8 mouse cellular contexts compared by ENCODE assay signal in the genomic region with DNA sequence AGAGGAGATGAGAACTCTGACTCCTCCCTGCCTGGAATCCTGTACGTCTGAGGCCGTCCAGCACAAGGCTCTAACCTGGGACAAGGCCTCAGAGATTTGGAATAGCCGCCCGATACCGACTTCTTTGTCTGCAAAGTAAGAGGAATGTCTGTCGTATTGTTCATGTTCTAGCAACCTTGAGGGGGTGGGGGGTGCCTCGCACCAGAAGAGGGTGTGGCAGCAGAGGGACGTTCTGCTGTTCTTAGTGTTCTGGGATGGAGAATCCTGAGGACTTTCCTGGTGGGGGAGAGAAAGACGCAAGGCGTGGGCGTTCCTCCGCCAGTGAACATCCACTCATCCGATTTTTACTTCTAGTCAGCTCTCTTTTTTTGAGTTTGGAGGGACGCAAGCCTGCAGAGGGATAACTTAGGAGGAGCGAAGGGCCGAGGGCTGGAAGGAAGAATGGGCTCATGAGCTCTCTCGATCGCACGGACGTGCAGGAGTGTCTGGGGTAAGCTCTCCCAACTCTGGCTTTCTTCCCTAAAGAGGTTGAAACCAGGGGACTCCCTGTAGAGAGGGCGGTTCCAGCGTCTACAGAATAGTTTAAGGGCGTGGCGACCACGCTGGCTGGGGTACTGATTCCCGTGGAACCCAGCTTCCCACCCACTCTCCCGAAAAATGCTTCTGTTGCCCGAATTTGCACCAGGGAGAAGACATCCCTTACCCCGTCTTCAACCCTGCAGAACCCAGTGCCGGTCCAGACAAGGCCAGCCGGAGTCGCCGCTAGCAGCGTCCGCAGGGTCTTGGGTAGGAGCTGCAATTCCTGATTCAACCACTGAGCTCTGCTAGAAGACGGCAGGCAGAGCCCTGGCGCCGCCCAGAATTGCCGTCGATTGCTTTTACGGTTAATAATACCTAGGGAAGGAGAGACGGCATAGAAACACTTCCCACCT. TPM values are rescaled to one million over a fixed set of nuclear protein-coding genes. Genes with fewer than 3 reads are reported as not detected.
DNase-seq lines count a peak whose midpoint lies in the region; ATAC-seq and TF ChIP-seq lines count a peak whose summit lies in the region.

A gene (minus strand): TSS at position 791 of the 932 bp plus-strand sequence.
A gene (minus strand): TSS at position 804 of the 932 bp plus-strand sequence.

- DNase-seq in MEL (ENCODE audit: low read depth, low spot score) (peak; percentile 66), adipocyte (ENCODE audit: low spot score) (no peak)
- peak; percentile 94 for DNase-seq in brain, embryonic 14.5 days (ENCODE audit: low read depth)
- peak; percentile 82 for DNase-seq in hindbrain, embryonic 10.5 days (ENCODE audit: low spot score)
- DNase-seq in layer of hippocampus, postnatal 10 days (ENCODE audit: low spot score in 2 of 2), result peak; percentile 72 to 75
- peak; percentile 89 for DNase-seq in lung, postnatal 10 days
- DNase-seq in ovary, postnatal 36 days (ENCODE audit: low spot score), result peak; percentile 65

- peak; percentile 49 for ATAC-seq in forebrain, embryonic 16.5 days

- H3K9me3 ChIP-seq in MEL (replicated peaks; ENCODE audit: insufficient read depth, low read length), result no peaks in the 10 kb centered on the region
- H3K9me3 ChIP-seq in forebrain, embryonic 16.5 days (ENCODE audit: control insufficient read depth, low read length), result no peaks in the 10 kb centered on the region
- H3K9me3 ChIP-seq in hindbrain, embryonic 10.5 days, result no peaks in the 10 kb centered on the region

- TF ChIP-seq RAD21 in MEL (IDR thresholded peaks at IDR 0.05; ENCODE audit: low read depth, low read length), result no peak; the same call in 1 of the 2 replicates

- no peak within 1 kb of the TSS for H3K27ac ChIP-seq in MEL (ENCODE audit: control insufficient read depth, low read depth, low read length)
- peak within 1 kb of the TSS; percentile 98 for H3K27ac ChIP-seq in forebrain, embryonic 16.5 days (ENCODE audit: low read length)
- peak within 1 kb of the TSS; percentile 68 for H3K27ac ChIP-seq in hindbrain, embryonic 10.5 days

- TF ChIP-seq EP300 in MEL (IDR thresholded peaks at IDR 0.05; ENCODE audit: low read depth in 1 of 2, low read length in 2 of 2), result no peak

- TF ChIP-seq CTCF in MEL (IDR thresholded peaks at IDR 0.05 in 2 of 3, conservative IDR thresholded peaks at IDR 0.05 in 1 of 3; ENCODE audit: control insufficient read depth in 1 of 3, insufficient read depth in 1 of 3, low read depth in 2 of 3, low read length in 3 of 3, poor library complexity in 1 of 3, severe bottlenecking in 1 of 3), result peak in 2 of 3 experiments; percentile 40 to 48; a peak in 4 of 6 replicates
- peak; percentile 73 for TF ChIP-seq CTCF in brain, embryonic 14.5 days (IDR thresholded peaks at IDR 0.05; ENCODE audit: borderline replicate concordance, extremely low read depth, insufficient read depth, insufficient read length)

- TF ChIP-seq POLR2A in MEL (IDR thresholded peaks at IDR 0.05; ENCODE audit: control insufficient read depth in 1 of 2, insufficient read depth in 1 of 2, low read depth in 1 of 2, low read length in 2 of 2, poor library complexity in 1 of 2), result no peak
- TF ChIP-seq POLR2A in brain, embryonic 14.5 days (IDR thresholded peaks at IDR 0.05; ENCODE audit: borderline replicate concordance, extremely low read depth, insufficient read depth, insufficient read length, poor library complexity, severe bottlenecking), result no peak

- H3K4me3 ChIP-seq in MEL (ENCODE audit: control insufficient read depth in 1 of 2, insufficient read depth in 1 of 2, low read depth in 2 of 2, low read length in 2 of 2), result peak within 1 kb of the TSS; percentile 36 to 70
- H3K4me3 ChIP-seq in forebrain, embryonic 16.5 days (replicated peaks; ENCODE audit: low read length), result peak within 1 kb of the TSS; percentile 63
- peak within 1 kb of the TSS; percentile 45 for H3K4me3 ChIP-seq in hindbrain, embryonic 10.5 days

- no peaks in the 10 kb centered on the region for H3K79me2 ChIP-seq in MEL (ENCODE audit: control insufficient read depth, insufficient read depth, low read length, poor library complexity)

- H3K4me2 ChIP-seq in forebrain, embryonic 16.5 days (ENCODE audit: low read length), result peak within 1 kb of the TSS; percentile 81

- H3K4me1 ChIP-seq in MEL (ENCODE audit: control insufficient read depth in 1 of 2, insufficient read depth in 2 of 2, low read length in 2 of 2), result peaks cover 0 to 16% of the 10 kb centered on the region in 2 experiments; a peak in 2 of 4 replicates
- H3K4me1 ChIP-seq in forebrain, embryonic 16.5 days (replicated peaks; ENCODE audit: control insufficient read depth, insufficient read depth, low read length), result peaks cover 59% of the 10 kb centered on the region
- H3K4me1 ChIP-seq in hindbrain, embryonic 10.5 days (replicated peaks), result peaks cover 55% of the 10 kb centered on the region

- WGBS in forebrain, embryonic 16.5 days, result 2% methylated on average over 42 of the region's 42 CpGs
- under 1% methylated on average over 42 of the region's 42 CpGs for WGBS in hindbrain, embryonic 10.5 days

- no peaks in the 10 kb centered on the region for H3K27me3 ChIP-seq in MEL (ENCODE audit: control insufficient read depth in 1 of 2, insufficient read depth in 2 of 2, low read length in 2 of 2)
- H3K27me3 ChIP-seq in forebrain, embryonic 16.5 days (replicated peaks; ENCODE audit: control insufficient read depth, insufficient read depth, low read length), result peaks cover 12% of the 10 kb centered on the region
- H3K27me3 ChIP-seq in hindbrain, embryonic 10.5 days (ENCODE audit: insufficient read depth, poor library complexity, severe bottlenecking), result peaks cover 86% of the 10 kb centered on the region

- H3K9ac ChIP-seq in MEL (ENCODE audit: control insufficient read depth, low read depth, low read length, poor library complexity, severe bottlenecking), result peak within 1 kb of the TSS; percentile 57
- H3K9ac ChIP-seq in forebrain, embryonic 16.5 days (replicated peaks; ENCODE audit: low read depth, low read length), result peak within 1 kb of the TSS; percentile 76

- H3K36me3 ChIP-seq in MEL (ENCODE audit: control insufficient read depth in 1 of 2, insufficient read depth in 2 of 2, low read length in 2 of 2), result peaks cover 0 to 4% of the 10 kb centered on the region in 2 experiments; a peak in 2 of 4 replicates
- H3K36me3 ChIP-seq in forebrain, embryonic 16.5 days (ENCODE audit: control insufficient read depth, insufficient read depth), result no peaks in the 10 kb centered on the region
- no peaks in the 10 kb centered on the region for H3K36me3 ChIP-seq in hindbrain, embryonic 10.5 days

TF ChIP-seq in MEL, 35 proteins besides CTCF, POLR2A, EP300 and RAD21:
- no peak for TF ChIP-seq JUND (IDR thresholded peaks at IDR 0.05; ENCODE audit: low read depth, low read length)
- TF ChIP-seq USF1 (IDR thresholded peaks at IDR 0.05; ENCODE audit: low read depth, low read length), result no peak
- TF ChIP-seq MAX (IDR thresholded peaks at IDR 0.05; ENCODE audit: low read length), result no peak
- TF ChIP-seq BHLHE40 (IDR thresholded peaks at IDR 0.05; ENCODE audit: borderline replicate concordance, low read depth, low read length), result no peak
- no peak for TF ChIP-seq POLR2AphosphoS2 (IDR thresholded peaks at IDR 0.05; ENCODE audit: low read length)
- no peak for TF ChIP-seq MYB (IDR thresholded peaks at IDR 0.05; ENCODE audit: low read depth, low read length)
- TF ChIP-seq ETS1 (IDR thresholded peaks at IDR 0.05; ENCODE audit: low read depth, low read length), result no peak
- no peak for TF ChIP-seq UBTF (IDR thresholded peaks at IDR 0.05; ENCODE audit: borderline replicate concordance, insufficient read depth, low read depth, low read length)
- no peak for TF ChIP-seq GATA1 (IDR thresholded peaks at IDR 0.05; ENCODE audit: low read depth, low read length)
- no peak for TF ChIP-seq USF2 (IDR thresholded peaks at IDR 0.05; ENCODE audit: borderline replicate concordance in 1 of 2, insufficient read depth in 1 of 2, low read depth in 1 of 2, low read length in 2 of 2)
- TF ChIP-seq CHD1 (IDR thresholded peaks at IDR 0.05; ENCODE audit: low read depth, low read length), result no peak
- TF ChIP-seq E2F4 (IDR thresholded peaks at IDR 0.05; ENCODE audit: borderline replicate concordance, low read depth, low read length), result no peak
- TF ChIP-seq NRF1 (IDR thresholded peaks at IDR 0.05; ENCODE audit: insufficient read depth, low read depth, low read length, poor library complexity, severe bottlenecking), result no peak
- no peak for TF ChIP-seq HCFC1 (IDR thresholded peaks at IDR 0.05; ENCODE audit: low read depth, low read length)

RNA-seq across cellular contexts. Expression of the first gene that starts in this region (rescaled TPM):
- not detected in 2 replicates for total RNA-seq in MEL (2012; rRNA removed)
- not detected for polyA plus RNA-seq in MEL (2012; ENCODE audit: insufficient read depth in 1 of 2, insufficient read length in 2 of 2, low read depth in 1 of 2, low replicate concordance in 2 of 2, missing spikeins in 1 of 2)
- polyA plus RNA-seq in brain, embryonic 14.5 days (2012; rRNA removed), result 57.7 and 67.1 TPM in 2 replicates
- polyA plus RNA-seq in forebrain, embryonic 16.5 days (2015; fragmentation: Nextera tagmentation; extraction: Ambion mirVana), result 16.8 and 25.5 TPM in 2 replicates
- polyA plus RNA-seq in hindbrain, embryonic 10.5 days (2016; fragmentation: Nextera tagmentation; extraction: Ambion mirVana), result 9.9 and 14.0 TPM in 2 replicates
- 10 to 100 TPM; 16.4 to 18.1 TPM for total RNA-seq in layer of hippocampus, postnatal 10 days (2021)

RNA-seq across cellular contexts. Expression of the second gene that starts in this region (rescaled TPM):
- 0.15 TPM in 1 of 2 replicates, not detected in the other for total RNA-seq in MEL (2012; rRNA removed)
- polyA plus RNA-seq in MEL (2012; ENCODE audit: insufficient read depth in 1 of 2, insufficient read length in 2 of 2, low read depth in 1 of 2, low replicate concordance in 2 of 2, missing spikeins in 1 of 2), result under 1 TPM in 1 of 2 experiments, not detected in 1; 0.17 TPM
- 364 and 418 TPM in 2 replicates for polyA plus RNA-seq in brain, embryonic 14.5 days (2012; rRNA removed)
- 74.4 and 88.4 TPM in 2 replicates for polyA plus RNA-seq in forebrain, embryonic 16.5 days (2015; fragmentation: Nextera tagmentation; extraction: Ambion mirVana)
- polyA plus RNA-seq in hindbrain, embryonic 10.5 days (2016; fragmentation: Nextera tagmentation; extraction: Ambion mirVana), result 1.5 and 6.6 TPM in 2 replicates
- 100 to 1,000 TPM; 231 to 269 TPM for total RNA-seq in layer of hippocampus, postnatal 10 days (2021)

Comparison
In these comparisons a context has a peak if more than half of its experiments do, and no peak if none do; other contexts are left out.
1. RNA of the first gene that starts in this region (total RNA-seq): 16.4 to 18.1 TPM in layer of hippocampus, postnatal 10 days; not detected in MEL; every median in the first group is over 10 times any median in the second.
2. RNA of the second gene that starts in this region (total RNA-seq): 231 to 269 TPM in layer of hippocampus, postnatal 10 days; 0.15 TPM in MEL; every median in the first group is over 100 times any median in the second.
3. RNA of the first gene that starts in this region (polyA plus RNA-seq): 57.7 to 67.1 TPM in brain, embryonic 14.5 days, 16.8 to 25.5 TPM in forebrain, embryonic 16.5 days and 9.9 to 14.0 TPM in hindbrain, embryonic 10.5 days; not detected in MEL; every median in the first group is over 10 times any median in the second.
4. Peak in DNase-seq, H3K4me3 ChIP-seq and H3K9ac ChIP-seq in MEL; RNA of the genes that start here not detected or under 1 TPM.
5. Peak in every context shown above with its lines, with median percentiles within 50 percentile points of each other: H3K4me3 ChIP-seq.